Comparison of ENCODE assay signal across 17 mouse cellular contexts in genomic region chr9:102955866-102956265, GRCm38 (mm10). TPM values are rescaled to one million over a fixed set of nuclear protein-coding genes. Genes with fewer than 3 reads are reported as not detected.
"Had no signal": no experiment of that assay in that cellular context is flagged by ENCODE, and none has a peak within 500 bp of the region (broad histone marks: within the 10 kb centered on the region; RNA-seq: fewer than 3 reads in every experiment).

No protein-coding gene starts in this region.

- H3K4me3 ChIP-seq: neural tube, embryonic 13.5 days; neural tube, embryonic 15.5 days; stomach, embryonic 15.5 days had no signal

- H3K27me3 ChIP-seq: neural tube, embryonic 13.5 days; neural tube, embryonic 15.5 days; stomach, embryonic 15.5 days had no signal

- DNase-seq: retina, postnatal 1 day; right cerebral cortex, adult 18-20 months; right cerebral cortex, postnatal 14 days; right cerebral cortex, postnatal 25 days; right cerebral cortex, postnatal 4 days; spleen, adult 18-20 months; thymus, adult 18-20 months; thymus, adult 2 months; thymus, postnatal 14 days; thymus, postnatal 25 days; thymus, postnatal 36 days; thymus, postnatal 4 days had no signal

- H3K36me3 ChIP-seq: neural tube, embryonic 13.5 days; neural tube, embryonic 15.5 days; stomach, embryonic 15.5 days had no signal

- H3K4me1 ChIP-seq: neural tube, embryonic 13.5 days; neural tube, embryonic 15.5 days; stomach, embryonic 15.5 days had no signal

- H3K9me3 ChIP-seq: neural tube, embryonic 13.5 days; neural tube, embryonic 15.5 days; stomach, embryonic 15.5 days had no signal

- H3K27ac ChIP-seq: neural tube, embryonic 13.5 days; neural tube, embryonic 15.5 days; stomach, embryonic 15.5 days; stomach, postnatal 0 days had no signal

RNA-seq across cellular contexts. Expression of gene Slco2a1, which starts 32.6 kb away (rescaled TPM):
- total RNA-seq: neutrophil, adult 5-6 weeks had no signal
